25 mouse cellular contexts compared by ENCODE assay signal in genomic region chr3:127529824-127530223, GRCm38 (mm10).
"Had no signal": no experiment of that assay in that cellular context is flagged by ENCODE, and none has a peak within 500 bp of the region (broad histone marks: within the 10 kb centered on the region; RNA-seq: fewer than 3 reads in every experiment).

No protein-coding gene starts in this region.

- H3K4me1 ChIP-seq: hindbrain, embryonic 12.5 days; intestine, embryonic 15.5 days; limb, embryonic 10.5 days; limb, embryonic 12.5 days; liver, embryonic 13.5 days; liver, embryonic 15.5 days had no signal

- H3K9me3 ChIP-seq: heart, embryonic 12.5 days; hindbrain, embryonic 10.5 days; hindbrain, embryonic 12.5 days; intestine, embryonic 15.5 days; limb, embryonic 10.5 days; limb, embryonic 12.5 days; liver, embryonic 13.5 days; liver, embryonic 15.5 days had no signal

- H3K27me3 ChIP-seq: heart, embryonic 12.5 days; hindbrain, embryonic 12.5 days; intestine, embryonic 15.5 days; limb, embryonic 12.5 days; liver, embryonic 13.5 days; liver, embryonic 15.5 days had no signal

- H3K4me3 ChIP-seq: gastrocnemius, adult 2 months; heart, embryonic 12.5 days; hindbrain, embryonic 10.5 days; hindbrain, embryonic 12.5 days; intestine, embryonic 15.5 days; layer of hippocampus, adult 2 months; left cerebral cortex, adult 2 months; limb, embryonic 10.5 days; limb, embryonic 12.5 days; liver, embryonic 13.5 days; liver, embryonic 15.5 days had no signal

- H3K27ac ChIP-seq: gastrocnemius, adult 2 months; hindbrain, embryonic 10.5 days; hindbrain, embryonic 12.5 days; hindbrain, embryonic 14.5 days; intestine, embryonic 15.5 days; layer of hippocampus, adult 2 months; left cerebral cortex, adult 2 months; limb, embryonic 10.5 days; limb, embryonic 12.5 days; liver, embryonic 13.5 days; liver, embryonic 15.5 days had no signal

- DNase-seq: gastrocnemius, adult 2 months; gastrocnemius, postnatal 10 days; gastrocnemius, postnatal 25 days; heart, postnatal 14 days; heart, postnatal 36 days; kidney, adult 18-20 months; kidney, adult 8-10 months; kidney, postnatal 10 days; kidney, postnatal 25 days; kidney, postnatal 4 days; liver; liver, embryonic 13.5 days had no signal

- H3K9ac ChIP-seq: heart, embryonic 12.5 days; hindbrain, embryonic 12.5 days; hindbrain, embryonic 14.5 days; intestine, embryonic 15.5 days; limb, embryonic 12.5 days; liver, embryonic 13.5 days; liver, embryonic 15.5 days had no signal

- H3K4me2 ChIP-seq: hindbrain, embryonic 12.5 days; hindbrain, embryonic 14.5 days; intestine, embryonic 15.5 days; limb, embryonic 12.5 days; liver, embryonic 11.5 days; liver, embryonic 13.5 days; liver, embryonic 15.5 days had no signal

- H3K36me3 ChIP-seq: heart, embryonic 12.5 days; hindbrain, embryonic 10.5 days; hindbrain, embryonic 12.5 days; intestine, embryonic 15.5 days; limb, embryonic 10.5 days; limb, embryonic 12.5 days; liver, embryonic 13.5 days; liver, embryonic 15.5 days had no signal

- ATAC-seq: hindbrain, embryonic 16.5 days; inflammation-experienced regulatory T-cells, adult 6 months had no signal
